Mouse (Mus musculus): ENCODE measurements around the gene Spryd3. TPM values are rescaled to one million over a fixed set of nuclear protein-coding genes. Genes with fewer than 3 reads are reported as not detected.
"Not testable (repeated sequence)": the region's sequence is repeated elsewhere in the genome, so short reads cannot be mapped to it uniquely, and the experiment has no call there.

Gene Spryd3
- polyA plus RNA-seq, 1 experiment from 2014 or later = 40.2 TPM

GRCm38 (mm10) chr15:102091688-102092087 is 44.3 kb downstream of the Spryd3 start:
- no peak overlapping the region for H3K4me3 ChIP-seq (replicated peaks; ENCODE audit: low read depth, low read length)
- WGBS = 86% methylated on average over 1 of the region's 1 CpGs
- H3K27me3 ChIP-seq (ENCODE audit: control insufficient read depth, insufficient read depth, low read length) = no peaks in the 10 kb centered on the region
- H3K27ac ChIP-seq (replicated peaks; ENCODE audit: low read depth, low read length) = no peak overlapping the region
- H3K9me3 ChIP-seq (ENCODE audit: control insufficient read depth, low read length) = no peaks in the 10 kb centered on the region
- H3K36me3 ChIP-seq (ENCODE audit: control insufficient read depth, insufficient read depth, low read length) = peaks cover 99% of the 10 kb centered on the region
- no peak overlapping the region for H3K4me2 ChIP-seq (ENCODE audit: low read length)
- no peak overlapping the region for H3K9ac ChIP-seq (replicated peaks; ENCODE audit: low read length)
- H3K4me1 ChIP-seq (ENCODE audit: control insufficient read depth, insufficient read depth, low read length) = no peaks in the 10 kb centered on the region
- ATAC-seq (ENCODE audit: low FRiP score, low TSS enrichment) (no peak), DNase-seq (no peak)

DNA sequence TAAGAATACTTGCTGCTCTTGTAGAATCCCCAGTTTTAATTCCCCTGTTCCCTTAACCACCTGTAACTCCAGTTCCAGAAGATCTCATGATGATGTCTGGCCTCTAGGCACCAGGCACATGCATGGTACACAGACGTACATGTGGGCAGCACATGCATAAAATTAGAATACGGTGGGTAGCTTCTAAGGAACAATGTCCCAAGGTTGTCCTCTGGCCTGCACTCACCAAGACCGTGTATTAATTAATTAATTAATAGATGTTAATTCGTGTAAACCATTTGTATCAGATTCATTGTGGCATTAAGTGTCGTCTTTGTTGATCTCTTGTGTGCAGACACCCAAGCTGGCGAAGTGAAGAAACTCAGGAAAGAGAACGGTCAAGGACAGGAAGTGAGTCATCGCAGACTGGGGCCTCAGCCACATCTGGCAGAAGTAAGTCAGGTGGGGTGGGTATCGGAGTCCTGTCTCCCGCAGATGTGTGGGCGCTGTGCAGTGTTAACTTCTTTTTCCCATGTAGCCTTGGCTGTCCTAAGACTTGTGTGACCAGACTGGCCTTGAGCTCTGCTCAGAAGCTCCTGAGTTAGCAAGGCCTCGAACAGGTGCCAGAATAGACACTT is 44.9 kb downstream of the Spryd3 start:
- 92% methylated on average over 12 of the region's 12 CpGs for WGBS
- no peak for DNase-seq

GRCm38 (mm10) chr15:102089914-102090585 is 46.0 kb downstream of the Spryd3 start:
- Histone ChIP-seq H3K36me3 (ENCODE audit: control insufficient read depth, insufficient read depth, low read length) (peaks cover 98% of the 10 kb centered on the region), H3K4me2 (ENCODE audit: low read length) (no peak overlapping the region), H3K9ac (replicated peaks; ENCODE audit: low read length) (no peak overlapping the region), H3K4me1 (ENCODE audit: control insufficient read depth, insufficient read depth, low read length) (no peaks in the 10 kb centered on the region), H3K27me3 (ENCODE audit: control insufficient read depth, insufficient read depth, low read length) (no peaks in the 10 kb centered on the region), H3K4me3 (replicated peaks; ENCODE audit: low read depth, low read length) (no peak overlapping the region), H3K27ac (replicated peaks; ENCODE audit: low read depth, low read length) (no peak overlapping the region), H3K9me3 (ENCODE audit: control insufficient read depth, low read length) (no peaks in the 10 kb centered on the region)
- DNase-seq (no peak), ATAC-seq (ENCODE audit: low FRiP score, low TSS enrichment) (no peak)
- 91% methylated on average over 12 of the region's 12 CpGs for WGBS

More for the DNA sequence above, 44.9 kb downstream of the Spryd3 start:
- no peaks in the 10 kb centered on the region for H3K9me3 ChIP-seq (ENCODE audit: control insufficient read depth, low read length)
- H3K9ac ChIP-seq (replicated peaks; ENCODE audit: low read length) = no peak overlapping the region
- no peaks in the 10 kb centered on the region for H3K27me3 ChIP-seq (ENCODE audit: control insufficient read depth, insufficient read depth, low read length)
- peaks cover 100% of the 10 kb centered on the region for H3K36me3 ChIP-seq (ENCODE audit: control insufficient read depth, insufficient read depth, low read length)
- H3K4me2 ChIP-seq (ENCODE audit: low read length) = no peak overlapping the region
- no peak overlapping the region for H3K27ac ChIP-seq (replicated peaks; ENCODE audit: low read depth, low read length)
- no peak for ATAC-seq (ENCODE audit: low FRiP score, low TSS enrichment)
- no peak overlapping the region for H3K4me3 ChIP-seq (replicated peaks; ENCODE audit: low read depth, low read length)
- no peaks in the 10 kb centered on the region for H3K4me1 ChIP-seq (ENCODE audit: control insufficient read depth, insufficient read depth, low read length)

DNA sequence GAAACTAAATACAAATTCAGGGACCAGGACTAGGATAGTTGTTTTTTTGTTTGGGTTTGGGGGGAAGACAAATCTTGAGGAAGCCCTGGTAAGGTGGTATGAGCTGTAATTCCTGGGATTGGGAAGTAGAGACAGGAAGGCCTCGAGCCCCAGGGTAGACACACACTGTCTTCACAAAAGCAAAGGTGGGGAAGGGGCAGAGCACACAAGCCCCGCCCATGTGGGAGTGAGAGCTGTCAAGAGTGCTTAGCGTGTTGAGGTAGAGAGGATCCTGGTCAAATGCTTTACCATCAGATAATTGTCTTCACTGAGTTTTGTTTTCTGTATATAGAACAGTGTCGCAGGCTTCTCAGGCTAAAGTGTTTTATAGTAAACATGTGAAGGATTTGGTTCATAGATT is 53.0 kb downstream of the Spryd3 start:
- H3K27ac ChIP-seq (replicated peaks; ENCODE audit: low read depth, low read length) = no peak overlapping the region
- ATAC-seq (ENCODE audit: low FRiP score, low TSS enrichment) = no peak
- no peak for DNase-seq
- H3K4me2 ChIP-seq (ENCODE audit: low read length) = no peak overlapping the region
- H3K9ac ChIP-seq (replicated peaks; ENCODE audit: low read length) = no peak overlapping the region
- no peaks in the 10 kb centered on the region for H3K4me1 ChIP-seq (ENCODE audit: control insufficient read depth, insufficient read depth, low read length)
- H3K36me3 ChIP-seq (ENCODE audit: control insufficient read depth, insufficient read depth, low read length) = peaks cover 55% of the 10 kb centered on the region
- H3K27me3 ChIP-seq (ENCODE audit: control insufficient read depth, insufficient read depth, low read length) = no peaks in the 10 kb centered on the region
- H3K9me3 ChIP-seq (ENCODE audit: control insufficient read depth, low read length) = no peaks in the 10 kb centered on the region
- WGBS = 91% methylated on average over 4 of the region's 4 CpGs
- no peak overlapping the region for H3K4me3 ChIP-seq (replicated peaks; ENCODE audit: low read depth, low read length)

DNA sequence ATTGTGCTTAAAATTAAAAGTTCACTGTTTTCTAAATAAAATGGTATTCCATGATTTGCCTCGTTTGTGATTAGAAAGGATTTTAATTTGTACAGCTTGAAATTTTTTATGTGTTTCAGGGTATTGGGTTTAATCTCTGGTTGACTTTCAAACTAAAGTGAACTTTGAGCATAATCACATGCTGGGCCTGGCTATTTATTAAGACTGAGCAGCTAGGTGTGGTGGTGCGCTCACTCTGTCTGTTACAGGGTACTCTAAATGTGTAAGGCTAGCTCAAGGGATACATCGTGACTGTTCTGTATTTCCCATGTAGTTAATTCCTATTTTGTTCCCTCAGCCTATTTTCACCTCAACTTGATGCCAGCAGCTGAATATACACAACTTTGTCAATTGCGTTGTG is 53.9 kb downstream of the Spryd3 start:
- Histone ChIP-seq H3K4me2 (ENCODE audit: low read length) (no peak overlapping the region), H3K27ac (replicated peaks; ENCODE audit: low read depth, low read length) (no peak overlapping the region), H3K36me3 (ENCODE audit: control insufficient read depth, insufficient read depth, low read length) (peaks cover 46% of the 10 kb centered on the region), H3K4me1 (ENCODE audit: control insufficient read depth, insufficient read depth, low read length) (no peaks in the 10 kb centered on the region), H3K9me3 (ENCODE audit: control insufficient read depth, low read length) (no peaks in the 10 kb centered on the region), H3K27me3 (ENCODE audit: control insufficient read depth, insufficient read depth, low read length) (no peaks in the 10 kb centered on the region), H3K9ac (replicated peaks; ENCODE audit: low read length) (no peak overlapping the region), H3K4me3 (replicated peaks; ENCODE audit: low read depth, low read length) (no peak overlapping the region)
- 87% methylated on average over 4 of the region's 4 CpGs for WGBS
- no peak for ATAC-seq (ENCODE audit: low FRiP score, low TSS enrichment)
- DNase-seq = no peak

DNA sequence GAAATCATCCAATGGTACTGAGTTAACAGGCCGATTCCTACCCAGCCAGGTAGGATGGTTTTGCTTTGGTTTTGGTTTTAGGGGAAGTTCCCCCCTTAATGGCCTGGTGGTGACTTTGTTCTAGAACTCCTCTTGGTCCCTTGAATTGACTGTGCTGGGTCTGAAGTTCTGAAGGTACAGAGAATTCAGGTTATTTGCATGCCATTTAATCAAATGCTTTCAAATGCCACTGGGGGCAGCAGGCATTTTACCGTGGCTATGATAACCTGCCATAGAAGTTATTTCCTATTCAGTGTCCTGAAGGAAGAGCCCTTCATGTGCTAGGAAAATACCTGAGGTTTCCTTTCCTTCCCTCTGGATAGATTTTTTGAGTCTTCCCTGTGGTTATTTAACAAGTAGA is 55.6 kb downstream of the Spryd3 start:
- DNase-seq (no peak), ATAC-seq (ENCODE audit: low FRiP score, low TSS enrichment) (no peak)
- no peak overlapping the region for H3K27ac ChIP-seq (replicated peaks; ENCODE audit: low read depth, low read length)
- H3K27me3 ChIP-seq (ENCODE audit: control insufficient read depth, insufficient read depth, low read length) = no peaks in the 10 kb centered on the region
- 74% methylated on average over 2 of the region's 2 CpGs for WGBS
- peaks cover 30% of the 10 kb centered on the region for H3K36me3 ChIP-seq (ENCODE audit: control insufficient read depth, insufficient read depth, low read length)
- no peaks in the 10 kb centered on the region for H3K9me3 ChIP-seq (ENCODE audit: control insufficient read depth, low read length)
- no peak overlapping the region for H3K4me2 ChIP-seq (ENCODE audit: low read length)
- H3K9ac ChIP-seq (replicated peaks; ENCODE audit: low read length) = no peak overlapping the region
- H3K4me1 ChIP-seq (ENCODE audit: control insufficient read depth, insufficient read depth, low read length) = peaks cover 5% of the 10 kb centered on the region
- no peak overlapping the region for H3K4me3 ChIP-seq (replicated peaks; ENCODE audit: low read depth, low read length)

DNA sequence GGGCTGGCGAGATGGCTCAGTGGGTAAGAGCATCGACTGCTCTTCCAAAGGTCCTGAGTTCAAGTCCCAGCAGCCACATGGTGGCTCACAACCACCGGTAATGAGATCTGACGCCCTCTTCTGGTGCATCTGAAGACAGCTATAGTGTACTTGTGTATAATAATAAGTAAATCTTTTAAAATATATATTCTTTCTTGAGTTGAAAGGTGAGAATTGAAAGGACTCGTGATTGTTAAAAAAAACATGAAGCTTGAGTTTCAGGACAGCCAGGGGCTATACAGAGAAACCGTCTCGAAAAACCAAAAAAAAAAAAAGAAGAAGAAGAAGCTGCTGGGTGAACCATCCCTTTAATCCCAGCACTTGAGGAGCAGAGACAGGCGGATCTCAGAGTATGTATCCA is 56.1 kb downstream of the Spryd3 start:
- H3K27ac ChIP-seq (replicated peaks; ENCODE audit: low read depth, low read length); H3K27me3 ChIP-seq (ENCODE audit: control insufficient read depth, insufficient read depth, low read length); H3K9me3 ChIP-seq (ENCODE audit: control insufficient read depth, low read length); H3K9ac ChIP-seq (replicated peaks; ENCODE audit: low read length); ATAC-seq (ENCODE audit: low FRiP score, low TSS enrichment); H3K4me3 ChIP-seq (replicated peaks; ENCODE audit: low read depth, low read length); H3K4me2 ChIP-seq (ENCODE audit: low read length); DNase-seq: not testable (repeated sequence)
- peaks cover 27% of the 10 kb centered on the region for H3K36me3 ChIP-seq (ENCODE audit: control insufficient read depth, insufficient read depth, low read length)
- WGBS = 81% methylated on average over 8 of the region's 8 CpGs
- H3K4me1 ChIP-seq (ENCODE audit: control insufficient read depth, insufficient read depth, low read length) = peaks cover 10% of the 10 kb centered on the region

GRCm38 (mm10) chr15:102079221-102079620 is 56.8 kb downstream of the Spryd3 start:
- 80% methylated on average over 4 of the region's 4 CpGs for WGBS
- no peak overlapping the region for H3K4me3 ChIP-seq (replicated peaks; ENCODE audit: low read depth, low read length)
- no peak overlapping the region for H3K4me2 ChIP-seq (ENCODE audit: low read length)
- H3K9me3 ChIP-seq (ENCODE audit: control insufficient read depth, low read length) = no peaks in the 10 kb centered on the region
- peaks cover 20% of the 10 kb centered on the region for H3K36me3 ChIP-seq (ENCODE audit: control insufficient read depth, insufficient read depth, low read length)
- H3K4me1 ChIP-seq (ENCODE audit: control insufficient read depth, insufficient read depth, low read length) = peaks cover 13% of the 10 kb centered on the region
- H3K27ac ChIP-seq (replicated peaks; ENCODE audit: low read depth, low read length) = no peak overlapping the region
- no peaks in the 10 kb centered on the region for H3K27me3 ChIP-seq (ENCODE audit: control insufficient read depth, insufficient read depth, low read length)
- no peak for DNase-seq
- no peak overlapping the region for H3K9ac ChIP-seq (replicated peaks; ENCODE audit: low read length)
- no peak for ATAC-seq (ENCODE audit: low FRiP score, low TSS enrichment)

- peaks cover 4% of the 10 kb centered on the region for H3K36me3 ChIP-seq (ENCODE audit: control insufficient read depth, insufficient read depth, low read length)
- no peak for DNase-seq
- no peak overlapping the region for H3K4me3 ChIP-seq (replicated peaks; ENCODE audit: low read depth, low read length)
- no peak overlapping the region for H3K4me2 ChIP-seq (ENCODE audit: low read length)
- 96% methylated on average over 2 of the region's 2 CpGs for WGBS
- no peaks in the 10 kb centered on the region for H3K9me3 ChIP-seq (ENCODE audit: control insufficient read depth, low read length)
- no peak overlapping the region for H3K27ac ChIP-seq (replicated peaks; ENCODE audit: low read depth, low read length)
- no peaks in the 10 kb centered on the region for H3K27me3 ChIP-seq (ENCODE audit: control insufficient read depth, insufficient read depth, low read length)
- no peak for ATAC-seq (ENCODE audit: low FRiP score, low TSS enrichment)
- peaks cover 17% of the 10 kb centered on the region for H3K4me1 ChIP-seq (ENCODE audit: control insufficient read depth, insufficient read depth, low read length)
- no peak overlapping the region for H3K9ac ChIP-seq (replicated peaks; ENCODE audit: low read length)
These were observed 58.8 kb downstream of the Spryd3 start for GRCm38 (mm10) chr15:102077111-102077677.
